ENCODE assay signal across 15 mouse cellular contexts in the genomic region with DNA sequence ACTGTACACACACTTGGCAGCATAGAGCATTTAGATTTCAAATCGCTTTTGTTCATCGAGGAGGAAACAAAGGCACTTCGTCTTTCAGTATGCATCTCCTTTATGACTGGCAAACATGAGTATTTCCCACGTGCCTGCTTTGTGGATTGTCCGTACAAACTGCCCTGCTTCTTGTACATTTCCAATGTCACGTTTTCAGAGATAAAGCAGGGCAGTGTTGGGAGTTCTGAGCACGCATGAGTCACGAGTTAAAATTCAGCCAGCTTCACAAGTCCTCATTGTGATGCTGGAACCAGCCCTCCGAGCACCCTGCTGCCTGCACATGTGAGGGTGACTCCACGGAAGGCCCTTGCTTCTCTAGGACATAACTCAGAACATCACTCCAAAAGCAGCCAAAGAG. TPM values are rescaled to one million over a fixed set of nuclear protein-coding genes. Genes with fewer than 3 reads are reported as not detected.
DNase-seq lines count a peak whose midpoint lies in the region; ATAC-seq and TF ChIP-seq lines count a peak whose summit lies in the region.
"Had no signal": no experiment of that assay in that cellular context is flagged by ENCODE, and none has a peak within 500 bp of the region (broad histone marks: within the 10 kb centered on the region; RNA-seq: fewer than 3 reads in every experiment).

No protein-coding gene starts in this region.

- peak; percentile 49 for ATAC-seq in intestine, postnatal 0 days
- ATAC-seq in cerebellum, adult (ENCODE audit: insufficient number of reproducible peaks, low FRiP score, low TSS enrichment) = no peak
- ATAC-seq in midbrain, embryonic 13.5 days = no peak
- ATAC-seq: hindbrain, postnatal 0 days; liver, postnatal 0 days had no signal

- no peak overlapping the region for H3K4me3 ChIP-seq in layer of hippocampus, adult 2 months
- no peak overlapping the region for H3K4me3 ChIP-seq in intestine, postnatal 0 days (ENCODE audit: low read depth, low read length)
- H3K4me3 ChIP-seq in midbrain, embryonic 13.5 days (replicated peaks) = no peak overlapping the region
- H3K4me3 ChIP-seq: neural tube, embryonic 13.5 days had no signal

- no peaks in the 10 kb centered on the region for H3K36me3 ChIP-seq in intestine, postnatal 0 days (ENCODE audit: control insufficient read depth, insufficient read depth)
- no peaks in the 10 kb centered on the region for H3K36me3 ChIP-seq in midbrain, embryonic 13.5 days
- H3K36me3 ChIP-seq: neural tube, embryonic 13.5 days had no signal

- H3K4me1 ChIP-seq in intestine, postnatal 0 days (replicated peaks; ENCODE audit: control insufficient read depth, insufficient read depth, low read length) = no peaks in the 10 kb centered on the region
- H3K4me1 ChIP-seq in midbrain, embryonic 13.5 days (replicated peaks) = no peaks in the 10 kb centered on the region
- H3K4me1 ChIP-seq: neural tube, embryonic 13.5 days had no signal

- 35% methylated on average over 10 of the region's 10 CpGs for WGBS in intestine, postnatal 0 days
- 84% methylated on average over 10 of the region's 10 CpGs for WGBS in midbrain, embryonic 13.5 days

- no peak overlapping the region for H3K4me2 ChIP-seq in intestine, postnatal 0 days (replicated peaks; ENCODE audit: low read depth)
- H3K4me2 ChIP-seq in midbrain, embryonic 13.5 days (replicated peaks) = no peak overlapping the region
- H3K4me2 ChIP-seq: neural tube, embryonic 13.5 days had no signal

- H3K9me3 ChIP-seq in intestine, postnatal 0 days (ENCODE audit: control insufficient read depth) = no peaks in the 10 kb centered on the region
- no peaks in the 10 kb centered on the region for H3K9me3 ChIP-seq in midbrain, embryonic 13.5 days
- H3K9me3 ChIP-seq: neural tube, embryonic 13.5 days had no signal

- peak overlapping the region; percentile 64 for H3K27ac ChIP-seq in layer of hippocampus, adult 2 months
- H3K27ac ChIP-seq in intestine, postnatal 0 days (ENCODE audit: low read depth, low read length) = no peak overlapping the region
- no peak overlapping the region for H3K27ac ChIP-seq in midbrain, embryonic 13.5 days
- H3K27ac ChIP-seq: hindbrain, postnatal 0 days; neural tube, embryonic 13.5 days had no signal

- no peak for TF ChIP-seq CTCF in layer of hippocampus, adult 2 months (conservative IDR thresholded peaks at IDR 0.05)
- TF ChIP-seq CTCF in intestine, postnatal 0 days (IDR thresholded peaks at IDR 0.05; ENCODE audit: low read depth) = no peak

- H3K27me3 ChIP-seq in intestine, postnatal 0 days (replicated peaks; ENCODE audit: control insufficient read depth, insufficient read depth, low read length) = no peaks in the 10 kb centered on the region
- no peaks in the 10 kb centered on the region for H3K27me3 ChIP-seq in midbrain, embryonic 13.5 days

- no peak overlapping the region for H3K9ac ChIP-seq in intestine, postnatal 0 days (ENCODE audit: low read depth, low read length)
- H3K9ac ChIP-seq in midbrain, embryonic 13.5 days (replicated peaks) = no peak overlapping the region
- H3K9ac ChIP-seq: liver, postnatal 0 days; neural tube, embryonic 13.5 days had no signal

- peak; percentile 45 for DNase-seq in adrenal gland, adult 2 months
- DNase-seq in adrenal gland, postnatal 25 days = no peak
- DNase-seq in layer of hippocampus, adult 2 months (ENCODE audit: low spot score in 2 of 2) = peak; percentile 21 to 41
- DNase-seq in layer of hippocampus, postnatal 25 days (ENCODE audit: extremely low spot score in 1 of 2, low spot score in 1 of 2) = no peak
- DNase-seq in MN1 (ENCODE audit: low spot score) = peak; percentile 32
- DNase-seq: cerebellum, adult 9-10 months; heart, adult 11 months; heart, postnatal 14 days; liver, postnatal 0 days had no signal

RNA-seq across cellular contexts. Expression of a gene that starts 45.8 kb away (rescaled TPM):
- total RNA-seq in adrenal gland, adult 2 months (2021) = not detected
- polyA plus RNA-seq in adrenal gland, adult 2 months (2012; rRNA removed) = not detected in 2 replicates
- total RNA-seq in adrenal gland, postnatal 25 days (2021) = not detected in 2 replicates
- under 1 TPM; 0.49 to 0.96 TPM for total RNA-seq in layer of hippocampus, adult 2 months (2021)
- under 1 TPM; 0.86 to 0.87 TPM for total RNA-seq in layer of hippocampus, postnatal 25 days (2021)
- not detected in 2 replicates for polyA plus RNA-seq in intestine, postnatal 0 days (2015; fragmentation: Nextera tagmentation; extraction: Ambion mirVana)
- polyA plus RNA-seq in midbrain, embryonic 13.5 days (2015; fragmentation: Nextera tagmentation; extraction: Ambion mirVana) = not detected in 2 replicates
- total RNA-seq: hindbrain, postnatal 0 days had no signal
- polyA plus RNA-seq: kidney, embryonic 14.5 days had no signal

RNA-seq across cellular contexts. Expression of a gene that starts 45.9 kb away (rescaled TPM):
- total RNA-seq in adrenal gland, adult 2 months (2021) = 10 to 100 TPM; 22.5 to 30.1 TPM
- polyA plus RNA-seq in adrenal gland, adult 2 months (2012; rRNA removed) = 11.0 and 11.2 TPM in 2 replicates
- total RNA-seq in adrenal gland, postnatal 25 days (2021) = 26.7 and 32.6 TPM in 2 replicates
- total RNA-seq in layer of hippocampus, adult 2 months (2021) = 10 to 100 TPM; 87.1 to 91.2 TPM
- total RNA-seq in layer of hippocampus, postnatal 25 days (2021) = 100 to 1,000 TPM in 1 of 2 experiments, 10 to 100 TPM in 1; 89.5 to 108 TPM
- 29.6 and 30.2 TPM in 2 replicates for polyA plus RNA-seq in intestine, postnatal 0 days (2015; fragmentation: Nextera tagmentation; extraction: Ambion mirVana)
- 54.6 and 55.5 TPM in 2 replicates for polyA plus RNA-seq in midbrain, embryonic 13.5 days (2015; fragmentation: Nextera tagmentation; extraction: Ambion mirVana)

Comparison
In these comparisons a context has a peak if more than half of its experiments do, and no peak if none do; other contexts are left out.
1. DNase-seq: peak in adrenal gland, adult 2 months (single experiment), layer of hippocampus, adult 2 months (2 of 2) and MN1 (single experiment); none in adrenal gland, postnatal 25 days (single experiment) and layer of hippocampus, postnatal 25 days (0 of 2).